Mouse (Mus musculus): ENCODE measurements at regions not wholly inside any gene's neighbourhood (a gene's known extent, or its start where the extent isn't known, plus 50 kb on each side); places are given as distances from the start of the nearest gene placed in this dataset.

- TF ChIP-seq CTCF (IDR thresholded peaks at IDR 0.05) (no peak), EP300 (IDR thresholded peaks at IDR 0.05) (no peak)
Observed at GRCm38 (mm10) chr1:169417979-169418664, 113.1 kb downstream of the Nuf2 start.
